Mouse (Mus musculus): ENCODE data around the gene Vasp. TPM values are rescaled to one million over a fixed set of nuclear protein-coding genes. Genes with fewer than 3 reads are reported as not detected.
A peak's percentile ranks its signal among the peaks of the same experiment; 100 is the strongest.

The Vasp gene
- polyA plus RNA-seq, 1 experiment from 2014 or later, result 42.4 TPM

GRCm38 (mm10) chr7:19265147-19265546 lies 6.5 kb downstream of the Vasp start:
- no peaks in the 10 kb centered on the region for H3K9me3 ChIP-seq
- no peak overlapping the region for H3K4me3 ChIP-seq (replicated peaks)
- no peak overlapping the region for H3K4me2 ChIP-seq
- H3K27me3 ChIP-seq, result no peaks in the 10 kb centered on the region
- ATAC-seq (ENCODE audit: low FRiP score), result no peak
- H3K9ac ChIP-seq, result no peak overlapping the region
- peaks cover 14% of the 10 kb centered on the region for H3K4me1 ChIP-seq
- 90% methylated on average over 7 of the region's 7 CpGs for WGBS
- no peak overlapping the region for H3K27ac ChIP-seq
- peaks cover 48% of the 10 kb centered on the region for H3K36me3 ChIP-seq (replicated peaks)

- no peaks in the 10 kb centered on the region for H3K27me3 ChIP-seq
- no peaks in the 10 kb centered on the region for H3K9me3 ChIP-seq
- H3K36me3 ChIP-seq (replicated peaks), result peaks cover 78% of the 10 kb centered on the region
- H3K4me3 ChIP-seq (replicated peaks), result no peak overlapping the region
- 92% methylated on average over 3 of the region's 3 CpGs for WGBS
- no peak overlapping the region for H3K4me2 ChIP-seq
- no peak overlapping the region for H3K27ac ChIP-seq
- ATAC-seq (ENCODE audit: low FRiP score), result no peak
- H3K9ac ChIP-seq, result no peak overlapping the region
- no peaks in the 10 kb centered on the region for H3K4me1 ChIP-seq
Observed at GRCm38 (mm10) chr7:19258336-19258735, 13.3 kb downstream of the Vasp start.

GRCm38 (mm10) chr7:19257390-19258022 lies 14.1 kb downstream of the Vasp start:
- ATAC-seq (ENCODE audit: low FRiP score), result peak; percentile 84

GRCm38 (mm10) chr7:19256567-19256966 lies 15.1 kb downstream of the Vasp start:
- 86% methylated on average over 7 of the region's 7 CpGs for WGBS
- no peak overlapping the region for H3K4me2 ChIP-seq
- ATAC-seq (ENCODE audit: low FRiP score), result no peak
- H3K27me3 ChIP-seq, result no peaks in the 10 kb centered on the region
- H3K9ac ChIP-seq, result no peak overlapping the region
- no peak overlapping the region for H3K27ac ChIP-seq
- H3K4me1 ChIP-seq, result no peaks in the 10 kb centered on the region
- H3K9me3 ChIP-seq, result no peaks in the 10 kb centered on the region
- H3K4me3 ChIP-seq (replicated peaks), result no peak overlapping the region
- H3K36me3 ChIP-seq (replicated peaks), result peaks cover 61% of the 10 kb centered on the region

More at GRCm38 (mm10) chr7:19257390-19258022, 14.1 kb downstream of the Vasp start:
- H3K9ac ChIP-seq, result no peak overlapping the region
- no peak overlapping the region for H3K27ac ChIP-seq
- peaks cover 70% of the 10 kb centered on the region for H3K36me3 ChIP-seq (replicated peaks)
- H3K27me3 ChIP-seq, result no peaks in the 10 kb centered on the region
- H3K9me3 ChIP-seq, result no peaks in the 10 kb centered on the region
- H3K4me1 ChIP-seq, result no peaks in the 10 kb centered on the region
- H3K4me2 ChIP-seq, result no peak overlapping the region
- 33% methylated on average over 11 of the region's 11 CpGs for WGBS
- H3K4me3 ChIP-seq (replicated peaks), result no peak overlapping the region

GRCm38 (mm10) chr7:19255395-19255794 lies 16.2 kb downstream of the Vasp start:
- no peak overlapping the region for H3K4me2 ChIP-seq
- no peaks in the 10 kb centered on the region for H3K9me3 ChIP-seq
- no peak overlapping the region for H3K4me3 ChIP-seq (replicated peaks)
- H3K27me3 ChIP-seq, result no peaks in the 10 kb centered on the region
- H3K4me1 ChIP-seq, result no peaks in the 10 kb centered on the region
- peaks cover 49% of the 10 kb centered on the region for H3K36me3 ChIP-seq (replicated peaks)
- no peak overlapping the region for H3K9ac ChIP-seq
- 84% methylated on average over 17 of the region's 17 CpGs for WGBS
- ATAC-seq (ENCODE audit: low FRiP score), result no peak
- no peak overlapping the region for H3K27ac ChIP-seq

GRCm38 (mm10) chr7:19253437-19253836 lies 18.2 kb downstream of the Vasp start:
- Histone ChIP-seq H3K4me2 (no peak overlapping the region), H3K9ac (no peak overlapping the region), H3K4me3 (replicated peaks) (no peak overlapping the region), H3K36me3 (replicated peaks) (peaks cover 31% of the 10 kb centered on the region), H3K27me3 (no peaks in the 10 kb centered on the region), H3K27ac (0 out of 2 replicates have a peak overlapping the region, but pooled peaks have one; percentile 8), H3K9me3 (no peaks in the 10 kb centered on the region), H3K4me1 (no peaks in the 10 kb centered on the region)
- WGBS, result 71% methylated on average over 5 of the region's 5 CpGs
- ATAC-seq (ENCODE audit: low FRiP score), result no peak

- Histone ChIP-seq H3K4me3 (replicated peaks) (no peak overlapping the region), H3K36me3 (replicated peaks) (peaks cover 25% of the 10 kb centered on the region), H3K9me3 (no peaks in the 10 kb centered on the region), H3K4me1 (no peaks in the 10 kb centered on the region), H3K27ac (no peak overlapping the region), H3K9ac (no peak overlapping the region), H3K4me2 (no peak overlapping the region), H3K27me3 (no peaks in the 10 kb centered on the region)
- WGBS, result 81% methylated on average over 4 of the region's 4 CpGs
- ATAC-seq (ENCODE audit: low FRiP score), result no peak
Observed at GRCm38 (mm10) chr7:19252078-19252477, 19.5 kb downstream of the Vasp start.

GRCm38 (mm10) chr7:19247511-19247910 lies 24.1 kb downstream of the Vasp start:
- peaks cover 30% of the 10 kb centered on the region for H3K36me3 ChIP-seq (replicated peaks)

GRCm38 (mm10) chr7:19246855-19247254 lies 24.8 kb downstream of the Vasp start:
- ATAC-seq (ENCODE audit: low FRiP score), result no peak
- H3K27ac ChIP-seq, result no peak overlapping the region
- whole genome bisulfite sequencing, result 100% methylated on average over 1 of the region's 1 CpGs
- no peak overlapping the region for H3K4me2 ChIP-seq
- H3K27me3 ChIP-seq, result no peaks in the 10 kb centered on the region
- no peak overlapping the region for H3K9ac ChIP-seq
- H3K36me3 ChIP-seq (replicated peaks), result peaks cover 30% of the 10 kb centered on the region
- H3K4me3 ChIP-seq (replicated peaks), result no peak overlapping the region
- no peaks in the 10 kb centered on the region for H3K9me3 ChIP-seq
- no peaks in the 10 kb centered on the region for H3K4me1 ChIP-seq

More at GRCm38 (mm10) chr7:19247511-19247910, 24.1 kb downstream of the Vasp start:
- H3K4me1 ChIP-seq, result no peaks in the 10 kb centered on the region
- no peaks in the 10 kb centered on the region for H3K27me3 ChIP-seq
- no peak overlapping the region for H3K4me3 ChIP-seq (replicated peaks)
- H3K4me2 ChIP-seq, result no peak overlapping the region
- no peak for ATAC-seq (ENCODE audit: low FRiP score)
- no peak overlapping the region for H3K9ac ChIP-seq
- WGBS, result 100% methylated on average over 2 of the region's 2 CpGs
- H3K9me3 ChIP-seq, result no peaks in the 10 kb centered on the region
- H3K27ac ChIP-seq, result no peak overlapping the region

GRCm38 (mm10) chr7:19245083-19245482 lies 26.5 kb downstream of the Vasp start:
- Histone ChIP-seq H3K4me3 (replicated peaks) (no peak overlapping the region), H3K9me3 (no peaks in the 10 kb centered on the region), H3K9ac (no peak overlapping the region), H3K4me2 (no peak overlapping the region), H3K36me3 (replicated peaks) (peaks cover 30% of the 10 kb centered on the region), H3K27ac (no peak overlapping the region), H3K27me3 (no peaks in the 10 kb centered on the region), H3K4me1 (no peaks in the 10 kb centered on the region)
- no peak for ATAC-seq (ENCODE audit: low FRiP score)
- WGBS, result 89% methylated on average over 3 of the region's 3 CpGs

GRCm38 (mm10) chr7:19243858-19244257 lies 27.8 kb downstream of the Vasp start:
- peaks cover 30% of the 10 kb centered on the region for H3K36me3 ChIP-seq (replicated peaks)
- H3K4me2 ChIP-seq, result no peak overlapping the region
- no peak for ATAC-seq (ENCODE audit: low FRiP score)
- H3K4me1 ChIP-seq, result peaks cover 11% of the 10 kb centered on the region; the same call in 1 of the 2 replicates
- H3K27me3 ChIP-seq, result no peaks in the 10 kb centered on the region
- no peaks in the 10 kb centered on the region for H3K9me3 ChIP-seq
- no peak overlapping the region for H3K4me3 ChIP-seq (replicated peaks)
- WGBS, result 88% methylated on average over 5 of the region's 5 CpGs
- H3K9ac ChIP-seq, result no peak overlapping the region
- H3K27ac ChIP-seq, result no peak overlapping the region

- H3K4me1 ChIP-seq, result peaks cover 11% of the 10 kb centered on the region; the same call in 1 of the 2 replicates
- no peak overlapping the region for H3K4me2 ChIP-seq
- no peak overlapping the region for H3K9ac ChIP-seq
- H3K27me3 ChIP-seq, result no peaks in the 10 kb centered on the region
- no peak overlapping the region for H3K27ac ChIP-seq
- WGBS, result 93% methylated on average over 1 of the region's 1 CpGs
- H3K4me3 ChIP-seq (replicated peaks), result no peak overlapping the region
- no peaks in the 10 kb centered on the region for H3K9me3 ChIP-seq
- no peak for ATAC-seq (ENCODE audit: low FRiP score)
- H3K36me3 ChIP-seq (replicated peaks), result peaks cover 23% of the 10 kb centered on the region
Observed at GRCm38 (mm10) chr7:19242005-19242404, 29.6 kb downstream of the Vasp start.

- no peak for ATAC-seq (ENCODE audit: low FRiP score)
- no peak overlapping the region for H3K27ac ChIP-seq
Observed at GRCm38 (mm10) chr7:19240905-19241463, 30.6 kb downstream of the Vasp start.

More at GRCm38 (mm10) chr7:19240905-19241463, 30.6 kb downstream of the Vasp start:
- Histone ChIP-seq H3K4me3 (replicated peaks) (no peak overlapping the region), H3K9me3 (no peaks in the 10 kb centered on the region), H3K27me3 (no peaks in the 10 kb centered on the region), H3K4me2 (no peak overlapping the region), H3K9ac (no peak overlapping the region), H3K4me1 (peaks cover 11% of the 10 kb centered on the region; the same call in 1 of the 2 replicates), H3K36me3 (replicated peaks) (peaks cover 14% of the 10 kb centered on the region)
- WGBS, result 91% methylated on average over 8 of the region's 8 CpGs
